Mouse (Mus musculus) bone marrow, adult 2 months (tissue): ENCODE results near the gene Nkx2-5.

Experiments
- CTCF ChIP-seq: fragments of 200-500 bp; IDR thresholded peaks from 2 replicates; pipeline ENCODE4 v1.5.1; 2011; ENCODE audit warnings: low read length, control low read depth; ENCODE audit not compliant: control insufficient read depth, insufficient read depth
- POLR2A ChIP-seq: fragments of 200-500 bp; IDR thresholded peaks from 2 replicates; pipeline ENCODE4 v1.6.1; 2011; ENCODE audit warnings: low read depth, mild to moderate bottlenecking, control low read depth, low read length, borderline replicate concordance; ENCODE audit not compliant: control insufficient read depth

GRCm38 (mm10) chr17:26837546-26837985 is 7.2 kb downstream of the Nkx2-5 start:
- no peak for TF ChIP-seq CTCF
- no peak for TF ChIP-seq POLR2A
